Mouse (Mus musculus): ENCODE data around the gene Lekr1. TPM values are rescaled to one million over a fixed set of nuclear protein-coding genes. Genes with fewer than 3 reads are reported as not detected.

Lekr1 gene
- total RNA-seq, 1 experiment: 1.2 TPM

DNA sequence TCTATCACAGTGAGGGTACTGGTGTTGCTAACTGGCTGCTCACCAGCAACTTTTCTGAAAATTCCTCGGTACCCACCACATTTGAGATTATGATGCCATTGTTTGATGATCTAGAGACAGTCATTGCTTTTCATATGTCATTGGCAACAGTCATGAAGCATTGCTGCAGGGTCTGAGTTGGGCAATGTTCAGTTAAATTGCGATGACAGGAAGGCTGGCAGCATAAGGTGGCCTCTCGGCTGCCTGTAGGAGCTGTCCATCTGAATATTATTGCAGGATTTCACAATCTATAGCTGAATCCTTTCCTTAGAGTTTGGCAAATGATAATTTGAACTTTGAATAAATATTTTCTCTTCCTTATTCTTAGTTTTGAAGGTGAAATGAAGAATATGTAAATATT, 48.3 kb downstream of the Lekr1 start:
- Histone ChIP-seq H3K36me3 (ENCODE audit: control insufficient read depth, insufficient read depth, low read length, poor library complexity, severe bottlenecking) (no peaks in the 10 kb centered on the region), H3K4me3 (ENCODE audit: insufficient read depth in 1 of 2, low read depth in 1 of 2, low read length in 2 of 2, poor library complexity in 1 of 2, severe bottlenecking in 1 of 2) (no peak overlapping the region), H3K9me3 (ENCODE audit: control insufficient read depth, insufficient read depth, low read depth, low read length) (no peaks in the 10 kb centered on the region), H3K27ac (ENCODE audit: insufficient read depth, low read depth, low read length, poor library complexity, severe bottlenecking) (no peak overlapping the region), H3K9ac (ENCODE audit: insufficient read depth, low read depth, low read length, poor library complexity, severe bottlenecking) (no peak overlapping the region), H3K4me1 (ENCODE audit: control insufficient read depth in 2 of 2, insufficient read depth in 2 of 2, low read length in 2 of 2, poor library complexity in 1 of 2) (no peaks in the 10 kb centered on the region)
- no peak for DNase-seq (ENCODE audit: low read depth, low spot score)
- TF ChIP-seq ZC3H11A (IDR thresholded peaks at IDR 0.05; ENCODE audit: borderline replicate concordance, low read depth, low read length) (no peak), HCFC1 (IDR thresholded peaks at IDR 0.05; ENCODE audit: borderline replicate concordance, insufficient read depth, low read length) (no peak), MAFK (IDR thresholded peaks at IDR 0.05; ENCODE audit: insufficient read depth, low read depth, low read length) (no peak), CHD2 (IDR thresholded peaks at IDR 0.05; ENCODE audit: low read depth, low read length) (no peak), ZNF384 (IDR thresholded peaks at IDR 0.05; ENCODE audit: low read depth, low read length) (no peak)
- in situ Hi-C loops (cut with MboI; ENCODE audit: low sequenced_read_pairs in 2 of 2, unreplicated experiment in 2 of 2): no loop called here

DNA sequence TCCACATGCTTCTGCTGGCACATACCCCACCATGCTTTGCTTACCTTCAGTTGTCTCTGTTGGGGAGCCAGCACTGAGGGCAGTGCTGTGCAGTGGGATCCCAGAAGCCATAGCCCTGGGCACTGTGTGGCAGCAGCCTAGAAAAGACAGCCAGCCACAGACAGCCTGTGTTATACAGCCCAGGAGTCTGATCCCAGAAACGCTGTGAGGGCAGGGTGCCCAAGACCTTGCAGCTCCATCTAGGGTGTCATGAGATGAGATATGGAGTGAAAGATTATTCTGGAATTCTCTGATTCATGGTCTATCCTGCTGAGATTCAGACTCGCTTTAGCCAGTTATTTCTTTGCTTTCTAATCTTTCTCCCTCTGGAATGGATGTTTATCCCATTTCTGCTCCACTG, 51.4 kb downstream of the Lekr1 start:
- Histone ChIP-seq H3K9me3 (ENCODE audit: control insufficient read depth, insufficient read depth, low read depth, low read length) (no peaks in the 10 kb centered on the region), H3K4me3 (ENCODE audit: insufficient read depth in 1 of 2, low read depth in 1 of 2, low read length in 2 of 2, poor library complexity in 1 of 2, severe bottlenecking in 1 of 2) (no peak overlapping the region), H3K36me3 (ENCODE audit: control insufficient read depth, insufficient read depth, low read length, poor library complexity, severe bottlenecking) (no peaks in the 10 kb centered on the region), H3K9ac (ENCODE audit: insufficient read depth, low read depth, low read length, poor library complexity, severe bottlenecking) (no peak overlapping the region), H3K27ac (ENCODE audit: insufficient read depth, low read depth, low read length, poor library complexity, severe bottlenecking) (no peak overlapping the region), H3K4me1 (ENCODE audit: control insufficient read depth in 2 of 2, insufficient read depth in 2 of 2, low read length in 2 of 2, poor library complexity in 1 of 2) (no peaks in the 10 kb centered on the region)
- in situ Hi-C loops (cut with MboI; ENCODE audit: low sequenced_read_pairs in 2 of 2, unreplicated experiment in 2 of 2): no loop called here
- DNase-seq (ENCODE audit: low read depth, low spot score): no peak
- no peak for TF ChIP-seq ZC3H11A (IDR thresholded peaks at IDR 0.05; ENCODE audit: borderline replicate concordance, low read depth, low read length)

DNA sequence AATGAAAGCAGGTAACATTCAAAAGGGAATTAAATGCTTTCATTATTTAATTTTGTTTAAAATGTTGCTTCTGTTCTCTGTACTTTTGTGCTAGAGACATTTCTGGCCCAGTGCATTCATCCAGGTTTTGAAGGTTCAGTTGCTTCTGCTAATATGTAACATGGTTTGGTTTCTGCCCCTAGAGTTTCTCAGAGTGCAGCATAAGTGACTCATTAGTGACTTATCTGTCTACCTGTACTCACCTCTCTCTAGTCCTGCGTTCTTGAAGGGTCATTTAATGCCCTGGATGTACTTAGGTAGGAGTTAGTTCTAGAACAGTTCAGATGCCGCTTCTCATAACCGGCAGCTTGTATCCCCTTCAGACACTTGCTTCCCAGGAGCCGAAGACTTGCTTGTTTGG, 56.9 kb downstream of the Lekr1 start:
- no peak overlapping the region for H3K27ac ChIP-seq (ENCODE audit: insufficient read depth, low read depth, low read length, poor library complexity, severe bottlenecking)
- H3K4me1 ChIP-seq (ENCODE audit: control insufficient read depth in 2 of 2, insufficient read depth in 2 of 2, low read length in 2 of 2, poor library complexity in 1 of 2): no peaks in the 10 kb centered on the region
- H3K36me3 ChIP-seq (ENCODE audit: control insufficient read depth, insufficient read depth, low read length, poor library complexity, severe bottlenecking): no peaks in the 10 kb centered on the region
- DNase-seq (ENCODE audit: low read depth, low spot score): no peak
- in situ Hi-C loops (cut with MboI; ENCODE audit: low sequenced_read_pairs in 2 of 2, unreplicated experiment in 2 of 2): no loop called here
- no peak overlapping the region for H3K4me3 ChIP-seq (ENCODE audit: insufficient read depth in 1 of 2, low read depth in 1 of 2, low read length in 2 of 2, poor library complexity in 1 of 2, severe bottlenecking in 1 of 2)
- H3K9ac ChIP-seq (ENCODE audit: insufficient read depth, low read depth, low read length, poor library complexity, severe bottlenecking): no peak overlapping the region
- no peak for TF ChIP-seq MAFK (IDR thresholded peaks at IDR 0.05; ENCODE audit: insufficient read depth, low read depth, low read length)
- TF ChIP-seq ZC3H11A (IDR thresholded peaks at IDR 0.05; ENCODE audit: borderline replicate concordance, low read depth, low read length): no peak
- no peak for TF ChIP-seq ZNF384 (IDR thresholded peaks at IDR 0.05; ENCODE audit: low read depth, low read length)
- no peak for TF ChIP-seq CHD2 (IDR thresholded peaks at IDR 0.05; ENCODE audit: low read depth, low read length)
- no peak for TF ChIP-seq HCFC1 (IDR thresholded peaks at IDR 0.05; ENCODE audit: borderline replicate concordance, insufficient read depth, low read length)
- H3K9me3 ChIP-seq (ENCODE audit: control insufficient read depth, insufficient read depth, low read depth, low read length): no peaks in the 10 kb centered on the region

DNA sequence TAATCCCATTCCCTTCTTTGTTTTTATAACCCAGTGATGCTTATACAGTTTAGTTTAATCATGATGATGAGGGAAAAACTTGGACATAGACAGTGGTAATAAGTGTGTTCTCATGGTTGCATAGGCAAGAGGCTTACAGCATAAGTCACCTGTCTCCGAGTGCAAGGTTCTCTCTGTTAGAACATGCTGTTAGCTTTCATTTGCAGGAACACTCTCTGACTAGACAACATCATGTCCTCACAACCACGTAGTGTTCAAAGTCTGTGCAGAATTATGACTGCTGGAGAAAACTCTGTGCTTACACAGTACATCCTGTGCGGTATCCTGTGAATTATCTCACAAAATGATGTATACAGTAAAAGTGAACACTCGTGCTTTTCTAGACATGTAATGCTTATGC, 57.6 kb downstream of the Lekr1 start:
- TF ChIP-seq ZNF384 (IDR thresholded peaks at IDR 0.05; ENCODE audit: low read depth, low read length): no peak
- no peak for TF ChIP-seq HCFC1 (IDR thresholded peaks at IDR 0.05; ENCODE audit: borderline replicate concordance, insufficient read depth, low read length)
- no peak for TF ChIP-seq MAFK (IDR thresholded peaks at IDR 0.05; ENCODE audit: insufficient read depth, low read depth, low read length)
- TF ChIP-seq ZC3H11A (IDR thresholded peaks at IDR 0.05; ENCODE audit: borderline replicate concordance, low read depth, low read length): no peak
- no peak for TF ChIP-seq CHD2 (IDR thresholded peaks at IDR 0.05; ENCODE audit: low read depth, low read length)
- in situ Hi-C loops (cut with MboI; ENCODE audit: low sequenced_read_pairs in 2 of 2, unreplicated experiment in 2 of 2): no loop called here
- H3K9me3 ChIP-seq (ENCODE audit: control insufficient read depth, insufficient read depth, low read depth, low read length): no peaks in the 10 kb centered on the region
- DNase-seq (ENCODE audit: low read depth, low spot score): no peak
- H3K4me3 ChIP-seq (ENCODE audit: insufficient read depth in 1 of 2, low read depth in 1 of 2, low read length in 2 of 2, poor library complexity in 1 of 2, severe bottlenecking in 1 of 2): no peak overlapping the region
- no peaks in the 10 kb centered on the region for H3K4me1 ChIP-seq (ENCODE audit: control insufficient read depth in 2 of 2, insufficient read depth in 2 of 2, low read length in 2 of 2, poor library complexity in 1 of 2)
- no peak overlapping the region for H3K9ac ChIP-seq (ENCODE audit: insufficient read depth, low read depth, low read length, poor library complexity, severe bottlenecking)
- H3K27ac ChIP-seq (ENCODE audit: insufficient read depth, low read depth, low read length, poor library complexity, severe bottlenecking): no peak overlapping the region
- H3K36me3 ChIP-seq (ENCODE audit: control insufficient read depth, insufficient read depth, low read length, poor library complexity, severe bottlenecking): no peaks in the 10 kb centered on the region

DNA sequence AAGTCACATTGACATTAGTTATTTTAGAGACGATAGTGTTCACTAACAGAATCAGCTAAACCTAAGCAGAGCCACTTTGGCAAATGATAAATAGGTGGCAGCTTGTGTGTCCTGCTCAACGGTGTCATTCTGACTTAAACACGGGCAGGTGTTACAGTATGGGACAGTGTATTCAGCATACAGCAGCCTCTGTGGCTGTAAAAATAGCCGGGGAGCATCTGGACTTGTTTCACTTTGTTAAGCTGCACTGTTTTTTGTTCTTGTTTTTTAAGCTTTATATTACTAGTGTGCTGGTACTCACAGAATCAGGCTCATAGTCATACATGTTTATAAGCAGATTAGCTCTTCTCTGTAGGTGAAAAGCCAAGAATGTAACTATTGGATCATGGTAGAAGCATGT, 71.8 kb downstream of the Lekr1 start:
- Histone ChIP-seq H3K4me3 (ENCODE audit: insufficient read depth in 1 of 2, low read depth in 1 of 2, low read length in 2 of 2, poor library complexity in 1 of 2, severe bottlenecking in 1 of 2) (no peak overlapping the region), H3K4me1 (ENCODE audit: control insufficient read depth in 2 of 2, insufficient read depth in 2 of 2, low read length in 2 of 2, poor library complexity in 1 of 2) (no peaks in the 10 kb centered on the region), H3K9me3 (ENCODE audit: control insufficient read depth, insufficient read depth, low read depth, low read length) (no peaks in the 10 kb centered on the region), H3K9ac (ENCODE audit: insufficient read depth, low read depth, low read length, poor library complexity, severe bottlenecking) (no peak overlapping the region), H3K36me3 (ENCODE audit: control insufficient read depth, insufficient read depth, low read length, poor library complexity, severe bottlenecking) (no peaks in the 10 kb centered on the region), H3K27ac (ENCODE audit: insufficient read depth, low read depth, low read length, poor library complexity, severe bottlenecking) (no peak overlapping the region)
- no peak for DNase-seq (ENCODE audit: low read depth, low spot score)
- in situ Hi-C loops (cut with MboI; ENCODE audit: low sequenced_read_pairs in 2 of 2, unreplicated experiment in 2 of 2): no loop called here
- TF ChIP-seq CHD2 (IDR thresholded peaks at IDR 0.05; ENCODE audit: low read depth, low read length) (no peak), ZNF384 (IDR thresholded peaks at IDR 0.05; ENCODE audit: low read depth, low read length) (no peak), HCFC1 (IDR thresholded peaks at IDR 0.05; ENCODE audit: borderline replicate concordance, insufficient read depth, low read length) (no peak), ZC3H11A (IDR thresholded peaks at IDR 0.05; ENCODE audit: borderline replicate concordance, low read depth, low read length) (no peak), MAFK (IDR thresholded peaks at IDR 0.05; ENCODE audit: insufficient read depth, low read depth, low read length) (no peak)
